ENCODE assay signal across 9 mouse cellular contexts in the genomic region with DNA sequence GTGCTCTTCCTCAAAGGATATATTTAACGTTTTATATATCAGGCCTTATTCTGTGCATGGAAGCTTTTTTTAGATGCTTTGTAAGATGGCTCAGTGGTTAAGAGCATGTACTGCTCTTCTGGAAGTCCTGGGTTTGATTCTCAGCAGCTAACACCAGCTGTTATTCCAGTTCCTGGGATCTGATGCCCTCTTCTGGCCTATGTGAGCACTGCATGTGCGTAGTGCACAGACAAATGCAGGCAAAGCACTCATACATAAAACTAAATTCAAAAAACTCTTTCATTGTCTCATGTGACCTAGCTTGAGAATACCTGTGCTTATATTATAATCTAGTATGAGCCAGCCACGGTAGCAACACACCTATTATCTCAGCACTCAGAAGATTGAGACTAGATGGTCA. TPM values are rescaled to one million over a fixed set of nuclear protein-coding genes. Genes with fewer than 3 reads are reported as not detected.
DNase-seq lines count a peak whose midpoint lies in the region; ATAC-seq and TF ChIP-seq lines count a peak whose summit lies in the region.
"Had no signal": no experiment of that assay in that cellular context is flagged by ENCODE, and none has a peak within 500 bp of the region (broad histone marks: within the 10 kb centered on the region; RNA-seq: fewer than 3 reads in every experiment).

No protein-coding gene starts in this region.

- TF ChIP-seq POLR2A in cerebellum, adult 2 months (IDR thresholded peaks at IDR 0.05; ENCODE audit: borderline replicate concordance, insufficient read depth, low read length): no peak
- TF ChIP-seq POLR2A in spleen, adult 2 months (IDR thresholded peaks at IDR 0.05; ENCODE audit: low read depth, low read length): no peak

- WGBS in cerebellum, adult 2 months: 63% methylated on average over 3 of the region's 3 CpGs
- WGBS in liver, embryonic 12.5 days (ENCODE audit: insufficient replicate concordance): 20% methylated on average over 3 of the region's 3 CpGs
- 32% methylated on average over 3 of the region's 3 CpGs for WGBS in liver, embryonic 13.5 days (ENCODE audit: insufficient replicate concordance)
- 68% methylated on average over 3 of the region's 3 CpGs for WGBS in spleen, adult 2 months
- WGBS in forebrain, embryonic 11.5 days: 41% methylated on average over 3 of the region's 3 CpGs

- H3K27me3 ChIP-seq in cerebellum, adult 2 months (ENCODE audit: control insufficient read depth, insufficient read depth, low read length): no peaks in the 10 kb centered on the region
- H3K27me3 ChIP-seq in liver, embryonic 12.5 days (replicated peaks): no peaks in the 10 kb centered on the region
- no peaks in the 10 kb centered on the region for H3K27me3 ChIP-seq in liver, embryonic 13.5 days
- H3K27me3 ChIP-seq in spleen, adult 2 months (ENCODE audit: control insufficient read depth, insufficient read depth, low read length): no peaks in the 10 kb centered on the region
- H3K27me3 ChIP-seq in forebrain, embryonic 11.5 days (ENCODE audit: control insufficient read depth, insufficient read depth, low read length): no peaks in the 10 kb centered on the region
- H3K27me3 ChIP-seq: neural tube, embryonic 13.5 days had no signal

- H3K4me3 ChIP-seq in cerebellum, adult 2 months (replicated peaks; ENCODE audit: insufficient read depth, low read depth, low read length): no peak overlapping the region
- H3K4me3 ChIP-seq in liver, embryonic 12.5 days: no peak overlapping the region
- no peak overlapping the region for H3K4me3 ChIP-seq in liver, embryonic 13.5 days (replicated peaks)
- H3K4me3 ChIP-seq in spleen, adult 2 months (ENCODE audit: extremely low read depth, insufficient read depth, insufficient read length): no peak overlapping the region
- H3K4me3 ChIP-seq in forebrain, embryonic 11.5 days (ENCODE audit: low read depth, low read length): no peak overlapping the region
- H3K4me3 ChIP-seq: neural tube, embryonic 13.5 days had no signal

- peak; percentile 13 to 30 for DNase-seq in cerebellum, adult 2 months
- no peak for DNase-seq in cerebellum, adult 11-12 months
- DNase-seq in liver: peak; percentile 76
- peak; percentile 53 for DNase-seq in c-Kit-positive CD71-negative TER-119-negative erythroid progenitor cells, embryonic 14.5 days (ENCODE audit: low read depth)
- peak; percentile 42 for DNase-seq in liver, embryonic 13.5 days
- DNase-seq in spleen, adult 2 months (ENCODE audit: low read depth in 1 of 2, low spot score in 2 of 2): peak in 1 of 2 experiments; percentile 60
- DNase-seq in forebrain, embryonic 11.5 days (ENCODE audit: low spot score): no peak

- H3K4me1 ChIP-seq in cerebellum, adult 2 months (ENCODE audit: control insufficient read depth, insufficient read depth, low read length): peaks cover 6% of the 10 kb centered on the region; the same call in 1 of the 2 replicates
- peaks cover 8% of the 10 kb centered on the region; the same call in 1 of the 2 replicates for H3K4me1 ChIP-seq in liver, embryonic 12.5 days
- peaks cover 7% of the 10 kb centered on the region for H3K4me1 ChIP-seq in liver, embryonic 13.5 days (replicated peaks)
- H3K4me1 ChIP-seq in spleen, adult 2 months (ENCODE audit: control insufficient read depth, insufficient read depth, insufficient read length): peaks cover 13% of the 10 kb centered on the region
- no peaks in the 10 kb centered on the region for H3K4me1 ChIP-seq in forebrain, embryonic 11.5 days (replicated peaks; ENCODE audit: control insufficient read depth, insufficient read depth, low read length)

- H3K9me3 ChIP-seq in liver, embryonic 12.5 days (replicated peaks): no peaks in the 10 kb centered on the region
- H3K9me3 ChIP-seq in liver, embryonic 13.5 days (replicated peaks): no peaks in the 10 kb centered on the region
- no peaks in the 10 kb centered on the region for H3K9me3 ChIP-seq in forebrain, embryonic 11.5 days (ENCODE audit: control insufficient read depth, low read length)
- H3K9me3 ChIP-seq: neural tube, embryonic 13.5 days had no signal

- TF ChIP-seq CTCF in cerebellum, adult 2 months (IDR thresholded peaks at IDR 0.05; ENCODE audit: borderline replicate concordance, insufficient read depth, low read depth, low read length): peak; percentile 39
- TF ChIP-seq CTCF in spleen, adult 2 months (IDR thresholded peaks at IDR 0.05; ENCODE audit: extremely low read depth, insufficient read depth, insufficient read length, insufficient replicate concordance): peak; percentile 58; the same call in 1 of the 2 replicates

- no peak for ATAC-seq in liver, embryonic 12.5 days
- ATAC-seq in liver, embryonic 13.5 days (ENCODE audit: low read depth): no peak
- ATAC-seq in forebrain, embryonic 11.5 days (replicated peaks; ENCODE audit: low FRiP score): no peak

- no peak overlapping the region for H3K4me2 ChIP-seq in liver, embryonic 12.5 days
- H3K4me2 ChIP-seq in liver, embryonic 13.5 days: no peak overlapping the region
- H3K4me2 ChIP-seq in forebrain, embryonic 11.5 days (ENCODE audit: low read depth, low read length, severe bottlenecking): no peak overlapping the region
- H3K4me2 ChIP-seq: neural tube, embryonic 13.5 days had no signal

- H3K36me3 ChIP-seq in liver, embryonic 12.5 days: peaks cover 15% of the 10 kb centered on the region
- H3K36me3 ChIP-seq in liver, embryonic 13.5 days: peaks cover 7% of the 10 kb centered on the region; the same call in 1 of the 2 replicates
- H3K36me3 ChIP-seq in spleen, adult 2 months (ENCODE audit: control insufficient read depth, insufficient read depth, low read length): no peaks in the 10 kb centered on the region
- no peaks in the 10 kb centered on the region for H3K36me3 ChIP-seq in forebrain, embryonic 11.5 days (ENCODE audit: control insufficient read depth, insufficient read depth, low read length)

- no peak overlapping the region for H3K27ac ChIP-seq in cerebellum, adult 2 months (ENCODE audit: insufficient read depth, low read length)
- H3K27ac ChIP-seq in liver, embryonic 12.5 days: no peak overlapping the region
- no peak overlapping the region for H3K27ac ChIP-seq in liver, embryonic 13.5 days
- H3K27ac ChIP-seq in spleen, adult 2 months (ENCODE audit: insufficient read depth, low read length): no peak overlapping the region
- H3K27ac ChIP-seq in forebrain, embryonic 11.5 days (ENCODE audit: low read depth, low read length): no peak overlapping the region
- H3K27ac ChIP-seq: neural tube, embryonic 13.5 days had no signal

- no peak overlapping the region for H3K9ac ChIP-seq in liver, embryonic 12.5 days
- H3K9ac ChIP-seq in liver, embryonic 13.5 days: no peak overlapping the region
- no peak overlapping the region for H3K9ac ChIP-seq in forebrain, embryonic 11.5 days (ENCODE audit: low read length)
- H3K9ac ChIP-seq: neural tube, embryonic 13.5 days had no signal

RNA-seq across cellular contexts. Expression of gene Serpinf1, which starts 15.6 kb away (rescaled TPM):
- polyA plus RNA-seq in cerebellum, adult 2 months (2012; rRNA removed): 27.5 and 32.9 TPM in 2 replicates
- 158 and 172 TPM in 2 replicates for polyA plus RNA-seq in liver, embryonic 12.5 days (2016; fragmentation: Nextera tagmentation; extraction: Ambion mirVana)
- 179 and 181 TPM in 2 replicates for polyA plus RNA-seq in liver, embryonic 13.5 days (2015; fragmentation: Nextera tagmentation; extraction: Ambion mirVana)
- polyA plus RNA-seq in spleen, adult 2 months (2012; rRNA removed): 9.7 and 12.6 TPM in 2 replicates
- polyA plus RNA-seq in forebrain, embryonic 11.5 days (2014; fragmentation: Nextera tagmentation; extraction: Ambion mirVana): 53.6 and 69.3 TPM in 2 replicates

RNA-seq across cellular contexts. Expression of gene Serpinf2, which starts 32.5 kb away (rescaled TPM):
- 0.13 and 0.15 TPM in 2 replicates for polyA plus RNA-seq in cerebellum, adult 2 months (2012; rRNA removed)
- 351 and 375 TPM in 2 replicates for polyA plus RNA-seq in liver, embryonic 12.5 days (2016; fragmentation: Nextera tagmentation; extraction: Ambion mirVana)
- polyA plus RNA-seq in liver, embryonic 13.5 days (2015; fragmentation: Nextera tagmentation; extraction: Ambion mirVana): 372 and 430 TPM in 2 replicates
- polyA plus RNA-seq in spleen, adult 2 months (2012; rRNA removed): 0.25 and 0.75 TPM in 2 replicates
- polyA plus RNA-seq in forebrain, embryonic 11.5 days (2014; fragmentation: Nextera tagmentation; extraction: Ambion mirVana): not detected in 2 replicates

RNA-seq across cellular contexts. Expression of gene Wdr81, which starts 47.7 kb away (rescaled TPM):
- polyA plus RNA-seq in cerebellum, adult 2 months (2012; rRNA removed): 15.1 and 15.3 TPM in 2 replicates
- polyA plus RNA-seq in liver, embryonic 12.5 days (2016; fragmentation: Nextera tagmentation; extraction: Ambion mirVana): 24.8 and 25.0 TPM in 2 replicates
- 18.5 and 21.3 TPM in 2 replicates for polyA plus RNA-seq in liver, embryonic 13.5 days (2015; fragmentation: Nextera tagmentation; extraction: Ambion mirVana)
- 34.4 and 46.3 TPM in 2 replicates for polyA plus RNA-seq in spleen, adult 2 months (2012; rRNA removed)
- 6.3 and 6.5 TPM in 2 replicates for polyA plus RNA-seq in forebrain, embryonic 11.5 days (2014; fragmentation: Nextera tagmentation; extraction: Ambion mirVana)

RNA-seq across cellular contexts. Expression of gene Tlcd2, which starts 54.6 kb away (rescaled TPM):
- polyA plus RNA-seq in cerebellum, adult 2 months (2012; rRNA removed): 0.56 and 0.70 TPM in 2 replicates
- polyA plus RNA-seq in liver, embryonic 12.5 days (2016; fragmentation: Nextera tagmentation; extraction: Ambion mirVana): 19.6 and 21.4 TPM in 2 replicates
- 18.7 and 18.8 TPM in 2 replicates for polyA plus RNA-seq in liver, embryonic 13.5 days (2015; fragmentation: Nextera tagmentation; extraction: Ambion mirVana)
- polyA plus RNA-seq in spleen, adult 2 months (2012; rRNA removed): 6.9 and 8.4 TPM in 2 replicates
- polyA plus RNA-seq in forebrain, embryonic 11.5 days (2014; fragmentation: Nextera tagmentation; extraction: Ambion mirVana): 9.5 TPM in 2 replicates

RNA-seq across cellular contexts. Expression of gene Smyd4, which starts 58.6 kb away (rescaled TPM):
- 9.1 and 9.2 TPM in 2 replicates for polyA plus RNA-seq in cerebellum, adult 2 months (2012; rRNA removed)
- polyA plus RNA-seq in liver, embryonic 12.5 days (2016; fragmentation: Nextera tagmentation; extraction: Ambion mirVana): 6.9 and 8.6 TPM in 2 replicates
- 5.1 and 6.6 TPM in 2 replicates for polyA plus RNA-seq in liver, embryonic 13.5 days (2015; fragmentation: Nextera tagmentation; extraction: Ambion mirVana)
- 4.0 and 4.7 TPM in 2 replicates for polyA plus RNA-seq in spleen, adult 2 months (2012; rRNA removed)
- polyA plus RNA-seq in forebrain, embryonic 11.5 days (2014; fragmentation: Nextera tagmentation; extraction: Ambion mirVana): 17.3 and 20.0 TPM in 2 replicates

Comparison
In these comparisons a context has a peak if more than half of its experiments do, and no peak if none do; other contexts are left out.
1. DNase-seq: peak in cerebellum, adult 2 months (2 of 2), liver (single experiment), c-Kit-positive CD71-negative TER-119-negative erythroid progenitor cells, embryonic 14.5 days (single experiment) and liver, embryonic 13.5 days (single experiment); none in cerebellum, adult 11-12 months (single experiment) and forebrain, embryonic 11.5 days (single experiment).
2. RNA of gene Serpinf2, which starts 32.5 kb away (polyA plus RNA-seq): 351 to 375 TPM in liver, embryonic 12.5 days and 372 to 430 TPM in liver, embryonic 13.5 days; 0.25 to 0.75 TPM in spleen, adult 2 months, 0.13 to 0.15 TPM in cerebellum, adult 2 months and not detected in forebrain, embryonic 11.5 days; every median in the first group is over 100 times any median in the second.